Mouse (Mus musculus): ENCODE measurements around the gene Ndufaf8. TPM values are rescaled to one million over a fixed set of nuclear protein-coding genes. Genes with fewer than 3 reads are reported as not detected.

Ndufaf8 gene
- polyA plus RNA-seq, 1 experiment from 2014 or later = 67.4 TPM

DNA sequence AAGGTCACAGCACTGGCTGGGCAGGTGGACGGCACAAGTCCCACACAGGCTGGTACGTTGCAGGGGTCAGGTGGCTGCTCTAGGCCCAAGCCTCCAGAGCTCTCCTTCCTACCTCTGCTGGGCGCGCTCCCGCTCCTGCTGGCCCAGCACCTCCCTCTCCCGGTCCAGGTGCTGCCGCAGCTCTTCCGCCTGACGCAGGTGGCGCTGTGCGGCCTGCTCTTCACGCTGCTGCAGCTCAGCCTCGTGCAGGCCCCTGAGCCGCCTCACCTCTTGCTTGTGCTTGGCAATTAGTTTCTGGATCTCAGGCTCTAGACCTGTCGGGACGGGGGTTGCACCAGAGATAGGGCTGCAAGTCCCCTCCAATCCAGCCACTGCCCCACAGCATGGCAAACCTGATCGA lies 30.9 kb upstream of the Ndufaf8 start:
- H3K4me1 ChIP-seq = 0 out of 2 replicates have a peak, but pooled peaks cover 6% of the 10 kb centered on the region
- WGBS = 53% methylated on average over 17 of the region's 17 CpGs
- peaks cover 87% of the 10 kb centered on the region for H3K36me3 ChIP-seq
- H3K27me3 ChIP-seq = no peaks in the 10 kb centered on the region
- H3K9me3 ChIP-seq = no peaks in the 10 kb centered on the region
- H3K4me2 ChIP-seq (replicated peaks) = no peak overlapping the region
- no peak overlapping the region for H3K9ac ChIP-seq
- no peak overlapping the region for H3K27ac ChIP-seq
- no peak for ATAC-seq (ENCODE audit: insufficient number of reproducible peaks, insufficient read depth, low FRiP score, low TSS enrichment)
- no peak overlapping the region for H3K4me3 ChIP-seq

DNA sequence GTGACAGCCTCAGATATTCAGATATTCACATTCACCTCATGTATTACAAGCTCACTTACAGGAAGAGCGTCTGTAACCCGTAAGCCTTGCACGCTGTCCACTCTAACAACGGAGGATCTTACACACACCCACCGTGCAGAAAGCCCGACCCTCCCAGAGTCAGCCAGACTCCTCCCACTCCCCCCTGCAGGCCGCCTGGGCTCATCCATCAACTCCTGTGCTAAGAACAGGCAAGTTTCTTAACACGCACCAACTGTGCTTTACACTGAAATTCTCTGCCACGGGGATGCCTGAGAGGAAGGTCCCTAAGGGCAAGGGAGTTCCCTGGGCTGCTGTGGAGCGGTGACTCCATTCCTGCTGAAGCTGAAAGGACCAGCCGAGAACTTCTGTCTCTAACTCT lies 29.5 kb upstream of the Ndufaf8 start:
- 0 out of 2 replicates have a peak, but pooled peaks cover 6% of the 10 kb centered on the region for H3K4me1 ChIP-seq
- H3K4me2 ChIP-seq (replicated peaks) = no peak overlapping the region
- no peaks in the 10 kb centered on the region for H3K9me3 ChIP-seq
- WGBS = 38% methylated on average over 11 of the region's 11 CpGs
- no peak overlapping the region for H3K27ac ChIP-seq
- H3K4me3 ChIP-seq = no peak overlapping the region
- no peak for ATAC-seq (ENCODE audit: insufficient number of reproducible peaks, insufficient read depth, low FRiP score, low TSS enrichment)
- H3K36me3 ChIP-seq = peaks cover 85% of the 10 kb centered on the region
- no peak overlapping the region for H3K9ac ChIP-seq
- no peaks in the 10 kb centered on the region for H3K27me3 ChIP-seq

DNA sequence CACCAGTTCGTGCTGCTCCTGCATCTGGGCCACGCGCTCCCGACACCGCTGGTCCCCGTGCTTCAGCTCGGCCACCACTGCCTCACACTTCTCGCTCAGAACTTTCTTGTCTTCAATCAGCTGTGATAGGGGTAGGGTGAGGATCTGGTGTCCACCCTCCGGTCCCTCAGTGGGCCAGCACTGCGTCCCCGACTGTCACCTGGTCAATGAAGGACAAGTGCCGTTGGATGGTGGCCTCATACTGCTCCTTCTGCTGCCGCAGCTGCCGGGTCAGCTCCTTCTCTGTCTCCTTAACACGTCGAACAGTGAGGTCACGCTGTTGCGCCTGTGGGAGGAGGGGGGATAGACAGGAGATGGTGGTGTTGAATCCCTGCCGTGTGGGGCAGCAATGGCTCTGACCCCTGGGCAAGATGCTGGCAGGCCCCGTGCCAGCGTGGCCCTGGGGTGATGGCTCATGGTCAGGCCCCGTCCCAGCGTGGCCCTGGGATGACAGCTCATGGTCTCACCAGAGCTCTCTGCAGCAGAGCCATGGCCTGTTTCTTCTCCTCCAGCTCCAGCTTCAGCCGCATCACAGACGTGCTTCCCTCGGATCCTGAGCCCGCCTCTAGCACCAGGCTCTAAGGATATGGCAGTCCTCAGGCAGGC lies 28.3 kb upstream of the Ndufaf8 start:
- no peak overlapping the region for H3K4me2 ChIP-seq (replicated peaks)
- peaks cover 81% of the 10 kb centered on the region for H3K36me3 ChIP-seq
- WGBS = 86% methylated on average over 27 of the region's 27 CpGs
- no peak for ATAC-seq (ENCODE audit: insufficient number of reproducible peaks, insufficient read depth, low FRiP score, low TSS enrichment)
- no peaks in the 10 kb centered on the region for H3K9me3 ChIP-seq
- 0 out of 2 replicates have a peak overlapping the region, but pooled peaks have one; percentile 21 for H3K9ac ChIP-seq
- 0 out of 2 replicates have a peak, but pooled peaks cover 6% of the 10 kb centered on the region for H3K4me1 ChIP-seq
- H3K27me3 ChIP-seq = no peaks in the 10 kb centered on the region
- no peak overlapping the region for H3K4me3 ChIP-seq
- no peak overlapping the region for H3K27ac ChIP-seq

- Histone ChIP-seq H3K27me3 (no peaks in the 10 kb centered on the region), H3K27ac (no peak overlapping the region), H3K36me3 (peaks cover 80% of the 10 kb centered on the region), H3K4me1 (0 out of 2 replicates have a peak, but pooled peaks cover 6% of the 10 kb centered on the region), H3K4me3 (no peak overlapping the region), H3K4me2 (replicated peaks) (no peak overlapping the region), H3K9ac (no peak overlapping the region), H3K9me3 (no peaks in the 10 kb centered on the region)
- WGBS = 45% methylated on average over 12 of the region's 12 CpGs
- no peak for ATAC-seq (ENCODE audit: insufficient number of reproducible peaks, insufficient read depth, low FRiP score, low TSS enrichment)
Measured at GRCm38 (mm10) chr11:120071065-120071464, 27.7 kb upstream of the Ndufaf8 start.

GRCm38 (mm10) chr11:120071731-120072320 lies 26.9 kb upstream of the Ndufaf8 start:
- Histone ChIP-seq H3K27me3 (no peaks in the 10 kb centered on the region), H3K4me1 (0 out of 2 replicates have a peak, but pooled peaks cover 6% of the 10 kb centered on the region), H3K36me3 (peaks cover 83% of the 10 kb centered on the region), H3K9me3 (no peaks in the 10 kb centered on the region), H3K4me3 (no peak overlapping the region), H3K9ac (no peak overlapping the region), H3K27ac (no peak overlapping the region), H3K4me2 (replicated peaks) (no peak overlapping the region)
- 67% methylated on average over 7 of the region's 7 CpGs for WGBS
- no peak for ATAC-seq (ENCODE audit: insufficient number of reproducible peaks, insufficient read depth, low FRiP score, low TSS enrichment)

- no peaks in the 10 kb centered on the region for H3K27me3 ChIP-seq
- 90% methylated on average over 9 of the region's 9 CpGs for WGBS
- H3K4me1 ChIP-seq = 0 out of 2 replicates have a peak, but pooled peaks cover 6% of the 10 kb centered on the region
- H3K27ac ChIP-seq = no peak overlapping the region
- H3K9me3 ChIP-seq = no peaks in the 10 kb centered on the region
- peaks cover 85% of the 10 kb centered on the region for H3K36me3 ChIP-seq
- no peak overlapping the region for H3K4me3 ChIP-seq
- no peak for ATAC-seq (ENCODE audit: insufficient number of reproducible peaks, insufficient read depth, low FRiP score, low TSS enrichment)
- no peak overlapping the region for H3K9ac ChIP-seq
- no peak overlapping the region for H3K4me2 ChIP-seq (replicated peaks)
Measured at GRCm38 (mm10) chr11:120072986-120073647, 25.6 kb upstream of the Ndufaf8 start.

DNA sequence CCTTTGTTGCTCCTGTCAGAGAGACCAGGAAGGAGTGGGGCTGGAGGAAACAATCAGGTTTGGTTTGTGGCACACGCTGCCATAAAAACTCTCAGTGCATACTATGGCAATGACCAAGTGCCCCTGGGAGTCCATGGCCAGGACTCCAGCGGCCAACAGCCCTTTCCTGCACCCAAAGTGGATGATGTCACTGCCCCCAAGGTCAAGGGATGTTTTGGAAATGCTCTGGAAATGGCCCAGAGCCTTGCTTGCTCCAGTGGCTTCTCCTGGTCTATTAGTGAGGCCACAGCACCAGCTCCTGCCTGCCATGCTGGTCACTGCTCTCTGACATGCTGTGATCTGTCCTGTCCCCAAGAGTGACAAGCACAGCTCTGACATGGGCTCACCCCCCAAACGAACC lies 22.5 kb upstream of the Ndufaf8 start:
- 82% methylated on average over 3 of the region's 3 CpGs for WGBS
- Histone ChIP-seq H3K4me1 (no peaks in the 10 kb centered on the region), H3K4me3 (no peak overlapping the region), H3K9ac (no peak overlapping the region), H3K36me3 (peaks cover 85% of the 10 kb centered on the region), H3K9me3 (no peaks in the 10 kb centered on the region), H3K27me3 (no peaks in the 10 kb centered on the region), H3K4me2 (replicated peaks) (no peak overlapping the region), H3K27ac (no peak overlapping the region)
- no peak for ATAC-seq (ENCODE audit: insufficient number of reproducible peaks, insufficient read depth, low FRiP score, low TSS enrichment)

DNA sequence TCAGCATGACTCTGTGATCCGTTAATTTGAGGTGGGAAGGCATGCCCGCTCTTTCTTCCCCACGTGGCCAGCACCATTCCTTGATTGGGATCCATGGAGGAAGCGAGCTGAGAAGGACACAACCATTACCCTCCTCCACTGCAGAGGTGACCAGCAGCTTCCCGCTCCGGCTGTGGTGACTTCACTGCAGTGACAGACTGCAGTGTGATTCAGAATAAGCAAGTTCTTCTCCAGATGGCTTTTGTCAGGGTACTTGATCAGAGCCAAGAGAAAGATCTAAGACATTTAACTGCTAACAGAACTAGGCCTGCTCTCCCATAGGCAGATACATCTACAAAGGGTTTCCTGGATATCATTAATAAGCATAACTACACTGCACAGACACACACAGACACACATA lies 18.4 kb upstream of the Ndufaf8 start:
- Histone ChIP-seq H3K4me3 (no peak overlapping the region), H3K9ac (no peak overlapping the region), H3K9me3 (no peaks in the 10 kb centered on the region), H3K27ac (no peak overlapping the region), H3K4me1 (peaks cover 2% of the 10 kb centered on the region; the same call in 1 of the 2 replicates), H3K4me2 (replicated peaks) (no peak overlapping the region), H3K36me3 (peaks cover 78% of the 10 kb centered on the region), H3K27me3 (no peaks in the 10 kb centered on the region)
- WGBS = 87% methylated on average over 6 of the region's 6 CpGs
- ATAC-seq (ENCODE audit: insufficient number of reproducible peaks, insufficient read depth, low FRiP score, low TSS enrichment) = no peak

DNA sequence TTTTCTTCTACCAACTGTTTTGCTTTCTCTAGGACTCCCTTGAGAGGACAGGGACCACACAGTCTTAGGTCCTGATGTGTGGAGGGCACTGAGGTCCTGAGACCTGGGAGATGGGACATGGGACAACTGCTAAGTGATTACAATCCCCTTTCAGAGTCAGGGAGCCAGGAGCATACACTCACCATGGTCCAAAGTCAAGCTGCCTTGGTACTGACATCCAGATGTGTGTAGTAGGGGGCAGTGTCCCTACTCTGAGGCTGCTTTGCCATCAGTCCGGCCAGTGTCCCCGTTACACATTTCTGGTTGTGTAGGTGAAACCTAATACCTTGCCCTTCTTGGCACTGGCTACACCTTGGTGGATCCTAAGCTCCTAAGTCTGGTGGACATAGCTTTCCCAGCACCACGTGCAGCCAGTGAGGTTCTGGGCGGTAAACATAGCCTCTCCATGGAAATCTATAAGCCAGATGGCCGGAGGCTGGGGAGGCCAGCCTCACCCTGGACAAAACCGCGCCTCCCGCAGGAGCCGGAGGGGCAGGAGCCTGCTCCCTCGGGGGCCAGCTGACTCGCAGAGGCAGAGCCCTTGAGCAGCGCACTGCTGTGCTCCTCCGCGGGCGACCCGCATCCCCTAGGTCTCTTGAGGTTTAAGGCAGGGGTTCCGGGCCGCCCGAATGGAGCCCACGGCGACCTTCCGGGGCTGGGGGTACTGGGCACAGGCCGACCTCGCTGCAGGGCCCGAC lies 12.7 kb upstream of the Ndufaf8 start:
- ATAC-seq (ENCODE audit: insufficient number of reproducible peaks, insufficient read depth, low FRiP score, low TSS enrichment) = peak; percentile 6; the same call in 1 of the 2 replicates
- H3K4me1 ChIP-seq = peaks cover 15% of the 10 kb centered on the region

DNA sequence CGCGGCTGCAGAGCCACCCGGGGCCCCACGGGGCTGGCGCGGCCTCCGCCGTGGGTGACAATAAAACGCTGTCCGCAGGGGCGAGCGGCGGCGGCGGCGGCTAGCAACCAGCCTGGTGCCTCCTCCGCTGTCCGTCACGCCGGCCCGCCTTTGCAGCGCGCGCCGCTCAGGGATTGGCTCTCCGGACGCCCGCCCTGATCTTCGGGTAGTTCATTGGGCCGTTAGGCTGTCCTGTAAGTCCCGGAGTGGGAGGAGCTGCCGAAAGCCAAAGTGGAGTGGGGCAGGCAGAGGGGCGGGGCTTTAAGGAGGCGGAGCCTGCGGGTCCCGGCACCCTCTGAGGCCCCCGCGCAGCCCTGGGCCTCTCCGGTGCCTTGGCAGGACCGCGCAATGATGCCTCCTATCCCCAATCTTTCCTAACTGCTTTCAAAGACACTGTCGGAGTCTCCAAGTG lies 12.0 kb upstream of the Ndufaf8 start, which contains the start of gene Cep131:
TSS of gene Cep131 (minus strand) at position 126 of the 451 bp plus-strand sequence.
- under 1% methylated on average over 41 of the region's 42 CpGs for WGBS
- Histone ChIP-seq H3K9ac (peak within 1 kb of the TSS; percentile 96), H3K9me3 (no peaks in the 10 kb centered on the region), H3K4me3 (peak within 1 kb of the TSS; percentile 97), H3K27ac (peak within 1 kb of the TSS; percentile 84), H3K4me2 (replicated peaks) (peak within 1 kb of the TSS; percentile 94), H3K27me3 (no peaks in the 10 kb centered on the region), H3K4me1 (peaks cover 15% of the 10 kb centered on the region), H3K36me3 (peaks cover 33% of the 10 kb centered on the region)
- peak; percentile 98 for ATAC-seq (ENCODE audit: insufficient number of reproducible peaks, insufficient read depth, low FRiP score, low TSS enrichment)

More for the DNA sequence above, 12.7 kb upstream of the Ndufaf8 start:
- Histone ChIP-seq H3K9ac (peak overlapping the region; percentile 96), H3K4me2 (replicated peaks) (peak overlapping the region; percentile 94), H3K9me3 (no peaks in the 10 kb centered on the region), H3K27ac (peak overlapping the region; percentile 84), H3K4me3 (peak overlapping the region; percentile 97), H3K36me3 (peaks cover 31% of the 10 kb centered on the region), H3K27me3 (no peaks in the 10 kb centered on the region)
- under 1% methylated on average over 25 of the region's 25 CpGs for WGBS

- Histone ChIP-seq H3K27me3 (no peaks in the 10 kb centered on the region), H3K4me1 (peaks cover 9% of the 10 kb centered on the region), H3K36me3 (peaks cover 50% of the 10 kb centered on the region), H3K9ac (no peak overlapping the region), H3K9me3 (no peaks in the 10 kb centered on the region), H3K4me3 (no peak overlapping the region), H3K4me2 (replicated peaks) (no peak overlapping the region), H3K27ac (no peak overlapping the region)
- 88% methylated on average over 4 of the region's 4 CpGs for WGBS
- ATAC-seq (ENCODE audit: insufficient number of reproducible peaks, insufficient read depth, low FRiP score, low TSS enrichment) = no peak
Measured at GRCm38 (mm10) chr11:120090661-120091060, 8.1 kb upstream of the Ndufaf8 start.
